Mouse (Mus musculus) liver, embryonic 14.5 days (tissue): ENCODE measurements around the gene 4933430I17Rik. TPM values are rescaled to one million over a fixed set of nuclear protein-coding genes. Genes with fewer than 3 reads are reported as not detected.

Experiments used
- ATAC-seq: fragments of 200-750 bp; cut with Nextera tagmentation; 2 replicates; pipeline ENCODE4 v1.8.0; 2017; ENCODE audit warnings: moderate number of reproducible peaks, mild to moderate bottlenecking, moderate library complexity; ENCODE audit not compliant: insufficient read depth
- DNase-seq, 3 experiments: peaks; one replicate each; pipeline ENCODE4 v3.0.0-alpha.2; 2012 to 2013; ENCODE audit warnings: low read depth in 3 of 3, low spot score in 3 of 3
- H3K27ac ChIP-seq: fragments of 300-500 bp; sonication (generic); 2 replicates; pipeline ENCODE4 v1.5.1; 2014; ENCODE audit warnings: moderate library complexity, mild to moderate bottlenecking, control low read depth, inconsistent platforms
- H3K27me3 ChIP-seq: fragments of 300-500 bp; sonication (generic); 2 replicates; pipeline ENCODE4 v1.6.1; 2014; ENCODE audit warnings: mild to moderate bottlenecking, low read length, moderate library complexity; ENCODE audit not compliant: control insufficient read depth, insufficient read depth
- H3K36me3 ChIP-seq: fragments of 300-500 bp; sonication (generic); replicated peaks from 2 replicates; pipeline ENCODE4 v1.6.1; 2014; ENCODE audit warnings: low read depth; ENCODE audit not compliant: control insufficient read depth, insufficient read depth
- H3K4me1 ChIP-seq, 2 experiments: fragments of 200-500 bp in 1 of 2; fragments of 300-500 bp in 1 of 2; sonication (generic) in 1 of 2; replicated peaks; 2 replicates each; pipeline ENCODE4 v1.6.1; 2012 to 2014; ENCODE audit warnings: antibody characterized with exemption in 1 of 2, inconsistent platforms in 1 of 2, low read length in 1 of 2; ENCODE audit not compliant: control insufficient read depth in 2 of 2, insufficient read depth in 2 of 2
- H3K4me2 ChIP-seq: fragments of 300-500 bp; sonication (generic); 2 replicates; pipeline ENCODE4 v1.6.1; 2014; ENCODE audit warnings: low read depth, mild to moderate bottlenecking, control low read depth, moderate library complexity
- H3K4me3 ChIP-seq, 2 experiments: fragments of 200-500 bp in 1 of 2; fragments of 300-500 bp in 1 of 2; sonication (generic) in 1 of 2; 2 replicates each; pipeline ENCODE4 v1.5.1; 2012 to 2014; ENCODE audit warnings: low read depth in 2 of 2, low read length in 2 of 2, mild to moderate bottlenecking in 2 of 2, control low read depth in 1 of 2, inconsistent platforms in 1 of 2, moderate library complexity in 1 of 2; ENCODE audit not compliant: insufficient read depth in 1 of 2
- H3K9ac ChIP-seq: fragments of 300-500 bp; sonication (generic); replicated peaks from 2 replicates; pipeline ENCODE4 v1.6.1; 2014; ENCODE audit warnings: mild to moderate bottlenecking, control low read depth, moderate library complexity
- H3K9me3 ChIP-seq: fragments of 300-500 bp; sonication (generic); 2 replicates; pipeline ENCODE4 v1.6.1; 2016; ENCODE audit warnings: low read length, mixed read lengths; ENCODE audit not compliant: control insufficient read depth
- CTCF ChIP-seq: IDR thresholded peaks from 2 replicates; pipeline ENCODE4 v1.5.1; 2016; ENCODE audit warnings: antibody characterized with exemption, low read depth, control low read depth
- EP300 ChIP-seq: IDR thresholded peaks from 2 replicates; pipeline ENCODE4 v1.6.1; 2016; ENCODE audit warnings: antibody characterized with exemption, low read depth
- WGBS: fragments of 180-500 bp; shearing (Covaris S2); extraction: QIAGEN DNeasy Blood & Tissue Kit; methylation state at CpG from one replicate; pipeline ENCODE4 v1.1.7; 2014; ENCODE audit not compliant: insufficient replicate concordance; 5-methylcytosine and 5-hydroxymethylcytosine counted together
- polyA plus RNA-seq, 2 experiments: library from polyadenylated mRNA; depleted of rRNA in 1 of 2; stranded (reverse) in 1 of 2; unstranded in 1 of 2; fragments of >200 nt; fragmentation: Nextera tagmentation in 1 of 2; extraction: Ambion mirVana in 1 of 2; gene quantifications; 2 replicates each; pipeline versions ENCODE4 v1.2.1 to v1.2.3; 2012 to 2014

Gene 4933430I17Rik
- polyA plus RNA-seq, 2 experiments: 0.12 to 0.20 TPM

DNA sequence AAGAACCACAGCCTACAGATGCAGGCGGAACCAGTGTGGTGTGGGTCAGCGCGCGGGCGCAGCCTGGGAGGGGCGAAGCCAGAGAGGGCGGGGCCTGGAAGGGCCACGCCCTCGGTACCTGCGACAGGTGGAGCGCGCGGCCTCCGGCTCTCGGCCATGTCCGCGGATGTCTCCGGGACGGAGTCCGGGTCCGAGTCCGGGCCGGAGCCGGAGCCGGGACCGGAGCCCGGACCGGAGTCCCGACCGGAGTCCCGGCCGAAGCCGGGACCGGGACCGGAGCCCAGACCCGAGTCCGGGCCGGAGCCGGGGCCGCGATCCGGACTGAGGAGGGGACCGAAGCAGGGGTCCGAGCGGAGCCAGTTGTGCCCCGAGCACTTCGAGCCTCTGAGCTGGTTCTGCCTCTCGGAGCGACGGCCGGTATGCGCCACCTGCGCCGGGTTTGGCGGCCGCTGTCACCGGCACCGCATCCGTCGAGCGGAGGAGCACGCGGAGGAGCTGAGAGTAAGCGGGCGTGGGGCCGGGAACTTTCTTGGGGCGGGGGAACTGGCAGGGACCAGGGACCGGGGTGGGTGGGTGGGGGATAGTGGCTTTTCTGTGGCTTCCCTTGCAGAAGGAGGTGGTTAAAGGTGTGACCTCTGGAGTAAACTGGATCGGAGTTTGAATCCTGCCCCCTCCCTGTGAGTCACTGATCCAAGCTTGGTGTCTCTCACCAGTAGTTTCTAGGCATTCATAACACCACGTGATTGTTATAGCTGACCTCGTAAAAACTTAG is 45.0 kb upstream of the 4933430I17Rik start, which contains the start of gene Bspry:
TSS of gene Bspry (plus strand) at position 117 of the 772 bp plus-strand sequence.
- ATAC-seq (peak; percentile 68), DNase-seq (no peak)
- H3K4me1 ChIP-seq: peaks cover 12% of the 10 kb centered on the region in 2 experiments
- TF ChIP-seq CTCF: no peak
- TF ChIP-seq EP300: no peak
- no peaks in the 10 kb centered on the region for H3K9me3 ChIP-seq
- H3K27me3 ChIP-seq: peaks cover 26% of the 10 kb centered on the region
- H3K4me3 ChIP-seq: peak within 1 kb of the TSS; percentile 7 to 57
- no peaks in the 10 kb centered on the region for H3K36me3 ChIP-seq
- no peak within 1 kb of the TSS for H3K9ac ChIP-seq
- no peak within 1 kb of the TSS for H3K27ac ChIP-seq
- WGBS: 2% methylated on average over 71 of the region's 71 CpGs
- peak within 1 kb of the TSS; percentile 80 for H3K4me2 ChIP-seq

DNA sequence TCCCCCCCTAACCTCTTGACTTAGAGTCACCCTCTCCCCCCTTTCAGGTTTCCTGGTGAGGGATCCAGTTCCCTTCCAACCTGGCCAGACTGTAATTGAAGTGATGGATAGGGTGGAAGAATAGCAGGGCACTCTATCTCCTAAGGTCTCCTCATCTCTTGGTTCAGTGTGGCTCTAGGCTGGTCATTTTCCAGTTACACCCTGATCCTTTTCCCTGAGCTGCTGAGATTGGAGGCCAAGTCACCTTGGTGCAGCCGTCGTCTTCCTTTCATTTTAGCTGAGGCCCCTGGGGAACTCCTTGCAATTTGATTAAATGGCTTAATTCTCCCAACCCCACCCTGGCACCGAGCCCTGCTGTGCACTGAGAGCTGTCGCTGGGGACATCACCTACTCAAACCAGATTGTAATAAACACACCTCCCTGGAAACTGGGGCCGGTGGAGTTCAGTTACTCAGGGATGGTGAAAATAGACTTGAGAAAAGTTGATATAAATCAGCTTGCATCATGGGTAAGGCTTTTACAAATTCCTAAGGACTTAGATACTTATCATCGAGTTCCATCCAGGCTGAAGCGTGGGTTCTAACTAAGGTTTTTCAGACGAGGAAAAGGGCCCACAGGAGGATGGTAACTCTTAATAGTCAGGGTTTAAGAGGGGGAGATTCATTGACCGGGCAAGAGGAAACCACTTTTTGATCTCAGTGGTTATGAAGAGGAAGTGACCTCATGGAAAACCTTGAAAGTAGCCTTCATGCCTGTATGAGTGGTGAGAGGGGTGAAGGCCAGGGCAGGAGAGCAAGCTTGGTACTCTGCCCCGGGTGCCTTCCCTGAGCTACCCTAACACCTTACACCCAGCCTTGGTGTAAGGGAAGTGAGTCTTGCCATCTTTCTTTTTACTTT is 44.2 kb upstream of the 4933430I17Rik start:
- no peak overlapping the region for H3K27ac ChIP-seq
- no peaks in the 10 kb centered on the region for H3K36me3 ChIP-seq
- H3K9me3 ChIP-seq: no peaks in the 10 kb centered on the region
- no peak overlapping the region for H3K4me3 ChIP-seq
- DNase-seq: no peak
- peaks cover 20% of the 10 kb centered on the region in 2 experiments for H3K4me1 ChIP-seq
- H3K27me3 ChIP-seq: peaks cover 26% of the 10 kb centered on the region
- TF ChIP-seq CTCF (no peak), EP300 (no peak)
- no peak overlapping the region for H3K9ac ChIP-seq
- 24% methylated on average over 10 of the region's 10 CpGs for WGBS
- H3K4me2 ChIP-seq: no peak overlapping the region
- ATAC-seq: no peak

DNA sequence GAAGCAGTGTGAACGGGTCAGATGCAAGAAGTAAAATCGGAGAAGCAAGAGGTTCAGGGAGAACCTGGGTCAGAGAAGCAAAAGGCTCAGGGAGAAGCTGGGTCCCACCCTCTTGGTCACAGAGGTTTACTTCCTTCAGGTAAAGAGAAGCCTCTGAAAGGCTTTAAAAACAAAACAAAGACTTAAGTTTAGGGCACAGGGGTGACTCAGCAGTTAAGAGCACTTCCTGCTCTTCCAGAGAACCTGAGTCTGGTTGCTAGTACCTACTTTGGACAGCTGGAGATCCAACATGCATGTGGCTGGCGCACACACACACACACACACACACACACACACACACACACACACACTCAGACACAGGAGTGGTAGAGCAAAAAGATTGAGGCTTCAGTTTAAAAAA is 40.2 kb upstream of the 4933430I17Rik start:
- WGBS: 52% methylated on average over 3 of the region's 3 CpGs
- DNase-seq (no peak), ATAC-seq (no peak)
- H3K9me3 ChIP-seq: no peaks in the 10 kb centered on the region
- H3K27ac ChIP-seq: no peak overlapping the region
- H3K27me3 ChIP-seq: peaks cover 19% of the 10 kb centered on the region
- no peaks in the 10 kb centered on the region for H3K36me3 ChIP-seq
- no peak overlapping the region for H3K4me2 ChIP-seq
- H3K4me1 ChIP-seq: peaks cover 21 to 27% of the 10 kb centered on the region in 2 experiments
- H3K9ac ChIP-seq: no peak overlapping the region
- no peak overlapping the region for H3K4me3 ChIP-seq
- TF ChIP-seq EP300 (no peak), CTCF (no peak)

DNA sequence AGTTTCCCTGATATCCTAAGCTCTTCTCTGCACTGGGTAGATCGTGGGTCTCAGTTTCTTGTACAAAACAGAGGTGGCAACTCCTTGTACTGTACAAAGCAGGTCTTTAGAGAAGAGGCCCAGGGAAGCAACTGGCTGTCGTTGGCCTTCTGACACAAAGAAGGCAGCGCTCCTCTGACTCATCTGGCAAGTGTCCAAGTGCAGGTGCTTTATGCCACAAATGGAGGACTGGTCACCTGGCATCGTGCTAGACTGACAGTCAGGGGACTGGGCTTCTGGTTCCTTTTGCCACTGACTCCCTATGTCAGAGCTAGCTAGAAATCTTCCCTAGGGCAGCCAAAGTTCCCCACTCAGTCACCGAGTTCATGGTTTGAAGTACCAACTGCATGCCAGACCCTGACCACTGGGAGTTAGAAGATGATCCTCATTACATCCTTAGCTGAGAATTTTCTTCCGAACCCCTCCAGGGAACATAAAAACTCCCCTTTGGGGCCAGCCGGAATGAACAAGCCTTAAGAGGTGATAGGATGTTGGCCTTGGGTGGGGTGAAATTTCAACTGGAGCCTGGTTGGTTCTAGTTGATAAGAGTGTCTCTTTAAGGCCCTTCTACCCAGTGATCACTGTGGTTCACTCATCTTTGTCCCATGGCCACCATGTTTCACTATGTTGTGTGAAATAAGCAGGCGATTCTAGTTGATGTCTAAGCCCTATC is 39.6 kb upstream of the 4933430I17Rik start:
- H3K27ac ChIP-seq: peak overlapping the region; percentile 27
- peaks cover 21 to 27% of the 10 kb centered on the region in 2 experiments for H3K4me1 ChIP-seq
- no peak overlapping the region for H3K4me3 ChIP-seq
- DNase-seq (peak in 2 of 3 experiments; percentile 40 to 53), ATAC-seq (peak; percentile 84)
- no peaks in the 10 kb centered on the region for H3K36me3 ChIP-seq
- H3K9me3 ChIP-seq: no peaks in the 10 kb centered on the region
- peak overlapping the region; percentile 28 for H3K4me2 ChIP-seq
- no peak for TF ChIP-seq EP300
- no peak for TF ChIP-seq CTCF
- WGBS: 66% methylated on average over 8 of the region's 8 CpGs
- peak overlapping the region; percentile 18; the same call in 1 of the 2 replicates for H3K9ac ChIP-seq
- H3K27me3 ChIP-seq: peaks cover 12% of the 10 kb centered on the region
